Mouse (Mus musculus): Measurements from ENCODE around the gene Slc16a7.

Slc16a7 gene

DNA sequence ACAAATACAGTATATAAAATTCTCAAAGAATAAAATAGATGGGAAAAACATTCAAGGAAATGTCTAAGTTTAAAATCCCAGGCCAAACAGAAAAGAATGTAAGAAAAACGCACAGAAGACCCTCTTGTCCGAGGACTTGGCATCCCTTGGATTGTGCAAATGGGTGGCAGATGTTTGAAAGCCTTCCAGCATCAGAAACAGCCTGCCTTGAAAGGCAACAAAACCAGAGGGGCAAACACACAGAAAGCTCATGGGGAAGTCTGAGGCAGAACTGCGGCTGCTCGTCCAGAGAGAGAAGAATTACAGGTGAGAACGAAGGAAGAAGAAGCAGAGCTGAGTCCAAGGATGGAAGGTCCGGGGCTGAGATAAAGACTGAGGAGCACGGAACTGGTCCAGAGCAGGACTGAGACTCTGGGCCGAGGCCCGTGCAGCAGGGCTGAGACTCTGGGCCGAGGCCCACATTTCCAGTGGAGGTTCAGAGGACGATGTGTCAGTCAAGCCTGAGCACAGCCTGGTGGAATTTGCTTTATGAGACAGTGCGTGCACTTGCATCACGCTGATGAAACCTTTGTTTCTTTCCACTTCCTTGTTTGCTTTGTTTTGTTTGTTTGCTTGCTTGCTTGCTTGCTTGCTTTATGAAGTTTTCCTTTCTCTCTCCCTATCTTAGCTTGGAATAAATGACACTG, 65.0 kb downstream of the Slc16a7 start:
- DNase-seq (ENCODE audit: low spot score in 2 of 2): no peak

DNA sequence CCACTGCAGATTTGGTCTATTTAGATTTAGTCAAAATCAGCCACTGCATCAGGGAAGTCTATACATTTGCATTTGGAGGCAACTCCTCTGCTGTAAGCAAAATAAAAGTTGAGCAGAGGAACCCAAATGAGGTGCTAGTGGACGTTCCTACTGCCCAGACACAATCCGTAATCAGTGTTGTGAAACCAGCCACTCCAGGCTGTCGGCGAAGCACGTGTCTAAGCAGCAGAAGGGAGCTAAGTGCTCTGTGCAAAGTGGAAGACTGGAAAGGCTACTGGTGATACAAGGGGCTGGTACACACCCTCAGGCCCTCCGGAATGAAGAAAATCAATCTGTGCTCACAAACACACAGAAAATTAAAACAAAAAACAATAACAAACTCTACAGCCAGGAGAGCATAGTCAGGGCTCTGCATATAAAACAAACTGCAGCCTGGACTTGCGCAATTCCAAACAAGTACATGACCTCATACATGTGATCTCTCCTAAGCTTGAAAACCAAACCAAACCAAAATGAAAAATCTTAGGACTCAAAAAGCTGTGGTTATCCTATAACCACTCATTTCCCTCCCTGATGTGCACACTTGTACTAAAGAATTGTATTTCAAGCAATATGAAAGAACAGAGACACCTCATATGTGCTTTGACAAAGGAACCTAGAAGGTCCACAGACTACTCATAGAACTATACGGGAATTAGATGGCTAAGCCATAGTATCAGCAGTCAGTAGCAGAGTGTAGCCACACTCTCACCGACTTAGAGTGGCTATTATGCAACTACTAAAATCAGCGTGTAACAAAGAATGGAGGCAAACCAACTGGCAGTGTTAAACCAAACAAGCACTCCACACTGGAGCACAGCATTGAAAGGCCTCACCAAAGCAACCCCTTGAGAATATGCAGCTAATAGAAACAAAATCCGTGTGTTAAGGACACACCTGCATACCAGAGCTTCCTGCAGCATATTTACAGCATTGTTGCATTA, 67.5 kb downstream of the Slc16a7 start:
- no peak for DNase-seq (ENCODE audit: low spot score in 2 of 2)

DNA sequence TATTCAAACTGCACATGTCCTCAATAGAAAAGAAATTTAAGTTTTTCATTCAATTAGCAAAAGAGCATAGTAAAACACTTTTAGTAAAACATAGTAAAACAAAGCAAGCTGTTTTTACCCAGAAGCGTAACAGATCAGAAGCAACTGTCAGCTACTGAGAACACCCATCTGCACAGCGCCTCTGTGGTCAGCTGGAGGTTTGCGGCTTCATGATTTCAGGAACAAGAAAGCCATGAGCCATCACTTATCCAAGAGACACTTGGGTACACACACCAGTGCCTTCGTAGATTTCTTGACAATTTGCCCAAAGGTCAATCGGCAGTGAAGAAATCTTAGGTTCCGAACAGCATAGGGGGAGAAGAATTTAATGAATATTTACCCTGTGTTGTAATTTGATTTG, 71.9 kb downstream of the Slc16a7 start:
- no peak for DNase-seq (ENCODE audit: low spot score in 2 of 2)

DNA sequence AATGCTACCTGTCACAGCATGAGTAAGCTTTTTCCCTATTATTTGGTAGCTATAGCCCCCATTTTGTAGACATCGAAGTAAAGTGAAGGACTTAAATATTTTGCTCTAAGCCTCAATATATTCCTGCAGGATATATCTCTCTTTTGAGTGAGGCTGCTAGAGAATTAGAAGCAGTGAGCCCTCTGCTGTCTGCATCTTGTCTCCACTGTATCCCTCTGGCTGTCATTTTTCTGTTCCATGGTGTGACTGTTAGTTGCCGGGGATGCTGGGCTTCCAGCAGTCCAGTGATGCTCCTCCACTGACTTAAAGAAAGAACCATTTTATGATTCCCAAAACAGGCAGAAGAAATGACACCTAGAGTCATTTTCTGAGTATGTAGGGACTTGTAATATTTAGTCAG, 78.4 kb downstream of the Slc16a7 start:
- DNase-seq (ENCODE audit: low spot score in 2 of 2): no peak

DNA sequence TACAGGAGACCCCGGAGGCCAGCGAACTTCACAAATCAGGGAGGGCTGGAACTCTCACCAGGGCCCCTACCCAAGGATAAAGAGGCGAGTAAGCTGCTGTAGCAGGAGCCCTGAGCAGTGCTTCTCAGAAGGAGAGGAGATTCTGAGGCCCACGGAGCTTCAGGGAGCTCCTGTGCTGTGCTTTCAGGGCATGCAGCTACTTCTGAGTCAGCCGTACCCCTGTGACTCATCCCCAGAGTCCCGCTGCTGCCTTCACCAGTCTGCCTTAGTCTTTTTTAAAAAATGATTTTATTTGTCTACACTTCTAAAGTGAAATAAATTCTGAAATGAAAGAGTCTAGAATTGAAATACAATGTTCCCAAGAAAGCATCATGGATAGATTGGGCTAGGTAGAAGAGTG, 91.2 kb downstream of the Slc16a7 start:
- DNase-seq (ENCODE audit: low spot score in 2 of 2): peak; percentile 47 to 54

DNA sequence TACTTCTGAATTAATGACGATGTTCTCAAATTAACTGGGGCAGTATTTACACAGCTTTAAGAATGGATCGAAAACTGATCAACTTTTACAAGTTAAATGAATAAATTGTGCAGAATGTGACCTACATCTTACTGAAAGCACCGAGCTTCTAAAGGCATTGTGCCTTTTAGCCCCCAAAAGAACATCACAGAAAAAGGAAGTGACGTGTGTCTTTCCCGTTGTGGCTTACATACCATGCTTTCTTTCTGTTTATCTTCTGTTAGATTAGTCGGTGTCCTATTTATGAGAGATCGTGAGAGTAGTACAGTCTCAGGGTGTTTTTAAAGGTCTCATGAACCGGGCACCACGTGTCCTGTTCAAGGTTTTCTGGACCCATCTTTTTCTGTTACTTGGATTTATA, 98.9 kb downstream of the Slc16a7 start:
- DNase-seq (ENCODE audit: low spot score in 2 of 2): no peak

DNA sequence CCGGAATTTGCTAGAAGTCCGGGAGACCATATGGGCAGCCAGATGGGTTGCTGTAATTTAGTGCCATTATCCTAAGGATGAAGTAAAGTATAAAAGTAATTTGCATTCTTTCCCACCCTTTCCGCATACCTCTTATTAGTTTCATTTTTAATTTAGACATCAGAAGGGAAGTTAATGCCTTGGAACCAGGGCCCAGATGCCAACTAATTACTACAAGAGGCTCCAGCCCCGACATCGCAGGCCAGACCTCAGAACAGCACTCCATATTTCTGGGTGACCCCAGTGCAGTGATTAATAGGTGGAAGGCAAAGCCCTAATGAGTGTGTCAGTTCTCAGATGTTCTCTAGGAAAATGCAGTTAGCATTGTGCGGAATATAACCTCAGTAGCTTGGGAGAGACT, 100.7 kb downstream of the Slc16a7 start:
- no peak for DNase-seq (ENCODE audit: low spot score in 2 of 2)

DNA sequence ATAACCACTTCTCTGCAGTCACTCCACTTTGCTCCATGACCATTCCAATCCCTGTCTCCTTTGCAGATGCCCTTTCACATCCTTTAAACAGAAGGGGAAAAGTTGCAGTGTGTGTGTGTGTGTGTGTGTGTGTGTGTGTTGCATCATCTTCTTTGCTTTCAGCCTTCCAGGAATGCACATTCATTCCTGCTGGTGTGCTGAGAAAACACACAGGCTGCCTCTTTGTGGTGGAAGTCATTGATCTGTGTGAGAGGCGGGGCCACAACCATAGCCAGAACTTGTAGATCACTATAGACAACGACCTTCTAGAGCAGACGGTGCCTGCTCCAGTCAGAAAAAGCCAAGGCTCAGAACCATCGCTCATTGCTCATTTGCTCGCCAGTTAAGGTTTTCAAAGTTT, 103.9 kb downstream of the Slc16a7 start:
- no peak for DNase-seq (ENCODE audit: low spot score in 2 of 2)

DNA sequence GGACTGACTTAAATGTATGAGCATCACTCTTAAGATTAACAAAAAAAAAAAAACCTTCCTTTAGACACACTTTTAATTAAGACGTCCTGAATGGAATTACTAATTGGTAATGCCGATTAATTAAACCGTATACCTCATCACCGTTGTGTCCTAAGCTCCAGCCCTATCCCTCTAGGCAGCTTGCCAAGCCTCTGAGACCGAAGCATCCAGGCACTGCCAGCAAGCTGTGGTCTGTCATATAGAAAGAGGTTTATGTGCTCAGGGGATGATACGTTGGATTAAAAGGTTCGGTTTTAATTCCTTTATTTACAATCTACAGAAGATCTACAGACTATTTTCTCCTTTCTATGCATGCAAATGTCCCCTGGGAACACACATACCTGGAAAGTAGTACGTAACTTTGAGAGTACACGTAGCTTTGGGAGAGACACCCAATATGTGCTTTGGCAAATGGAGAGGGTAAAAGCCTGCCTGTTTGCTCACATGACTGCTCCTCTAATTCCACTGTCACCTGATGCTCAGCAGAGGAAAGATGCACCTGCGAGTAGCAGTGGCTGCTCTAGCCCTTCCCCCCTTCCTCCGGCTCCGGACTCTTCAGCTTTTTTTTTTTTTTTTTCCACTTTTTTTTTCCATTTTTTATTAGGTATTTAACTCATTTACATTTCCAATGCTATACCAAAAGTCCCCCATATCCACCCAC, 114.0 kb downstream of the Slc16a7 start:
- DNase-seq (ENCODE audit: low spot score in 2 of 2): no peak

DNA sequence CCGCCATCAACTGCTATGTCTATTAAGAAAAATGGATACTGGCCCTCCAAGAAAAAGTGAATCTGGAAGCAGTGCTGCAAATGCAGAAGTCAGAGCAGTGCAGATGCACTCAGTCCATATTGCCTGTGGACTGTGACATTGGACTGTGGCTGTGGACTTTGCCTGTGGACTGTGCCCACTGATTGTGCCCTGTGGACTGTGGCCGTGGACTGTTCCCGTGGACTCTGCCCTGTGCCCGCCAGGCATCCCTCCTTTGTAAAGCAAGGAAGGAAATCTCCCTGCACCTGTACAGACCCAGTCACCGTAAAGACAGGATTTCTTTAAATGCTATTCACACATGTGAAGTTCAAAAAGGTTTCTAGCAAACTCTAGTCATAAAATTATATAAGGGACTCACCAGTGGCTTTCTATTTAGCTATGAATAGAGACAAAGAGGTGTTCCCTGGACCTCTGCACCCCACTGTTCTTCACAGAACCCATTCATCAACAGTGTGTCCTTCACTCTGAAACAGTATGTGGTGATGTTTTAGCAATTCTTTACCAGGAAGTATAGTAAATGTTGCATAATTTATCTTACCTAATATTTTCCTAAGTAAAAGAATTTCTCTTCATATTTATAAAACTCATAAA, 114.6 kb downstream of the Slc16a7 start:
- no peak for DNase-seq (ENCODE audit: low spot score in 2 of 2)

DNA sequence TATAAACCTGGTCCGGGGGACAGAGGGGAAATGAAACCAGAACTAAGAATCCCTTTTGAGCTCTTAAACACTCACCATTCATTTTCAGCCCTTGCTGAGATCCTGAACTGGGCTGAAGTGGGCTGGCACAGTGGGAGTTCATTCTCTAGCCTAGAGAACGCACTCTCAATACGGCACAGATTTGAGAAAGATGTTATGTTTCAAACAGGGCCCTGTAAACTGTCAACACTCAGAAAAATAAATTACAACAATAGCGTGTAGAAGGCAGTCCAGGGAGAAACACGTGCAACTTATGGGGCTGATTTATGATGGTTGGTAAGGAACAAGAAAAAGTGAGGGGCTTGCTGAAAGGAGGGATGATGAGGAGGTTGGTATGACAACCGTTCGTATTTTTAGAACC, 115.5 kb downstream of the Slc16a7 start:
- no peak for DNase-seq (ENCODE audit: low spot score in 2 of 2)

DNA sequence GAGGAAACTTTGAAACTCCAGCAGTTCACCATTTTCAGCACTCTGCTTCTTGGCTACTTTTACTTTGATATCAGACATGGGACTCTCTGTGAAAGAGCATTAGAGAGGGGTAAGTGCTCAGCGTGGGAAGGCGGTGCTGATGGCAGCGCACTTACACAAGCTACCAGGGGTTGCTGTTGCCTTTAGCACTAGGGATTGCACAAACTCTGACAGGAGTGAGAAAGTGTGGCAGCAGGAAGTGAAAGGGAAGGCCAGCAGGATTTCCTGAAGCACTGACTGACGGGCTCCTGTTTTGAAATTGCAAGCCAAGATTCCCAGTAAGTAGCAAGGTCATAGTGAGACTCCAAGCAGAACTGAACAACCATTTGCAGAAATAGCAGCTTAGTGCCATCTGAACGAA, 117.8 kb downstream of the Slc16a7 start:
- no peak for DNase-seq (ENCODE audit: low spot score in 2 of 2)

DNA sequence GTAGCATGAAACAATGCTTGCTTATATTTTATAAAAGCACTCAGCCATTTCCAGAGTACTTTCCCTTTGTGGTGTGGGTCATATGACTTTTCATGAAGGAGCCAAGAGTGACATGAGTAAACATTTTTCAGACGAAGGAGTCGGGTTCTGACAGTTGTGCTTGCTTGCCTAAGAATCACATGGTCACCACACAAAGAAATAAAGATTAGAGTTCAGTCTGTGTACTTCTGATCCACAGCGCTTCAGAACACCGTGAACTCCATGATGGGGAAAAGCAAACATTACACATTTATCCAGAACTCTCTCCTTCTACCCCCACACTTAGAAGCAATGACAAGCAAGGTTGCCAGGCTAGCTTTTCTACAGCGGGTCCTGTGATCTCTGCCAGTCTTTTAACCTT, 119.0 kb downstream of the Slc16a7 start:
- DNase-seq (ENCODE audit: low spot score in 2 of 2): no peak

DNA sequence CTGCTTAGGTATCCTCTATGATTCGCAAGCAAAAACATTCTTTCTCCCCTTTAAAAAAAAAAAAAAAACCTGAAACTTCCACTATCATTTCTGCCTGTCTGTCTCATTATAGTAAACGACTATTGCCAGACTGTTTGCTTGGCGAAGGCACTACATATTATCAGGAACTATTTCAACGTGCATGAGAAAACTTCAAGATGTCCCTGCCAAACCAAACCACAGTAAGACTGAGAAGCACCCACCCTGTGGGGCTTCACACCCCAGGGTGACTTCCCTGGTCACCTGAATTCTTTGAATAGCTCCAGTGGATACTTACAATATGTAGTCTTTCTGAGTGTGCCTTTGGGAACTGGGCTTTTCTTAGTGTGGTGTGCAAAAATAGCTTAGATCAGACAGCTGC, 122.9 kb downstream of the Slc16a7 start:
- DNase-seq (ENCODE audit: low spot score in 2 of 2): no peak

DNA sequence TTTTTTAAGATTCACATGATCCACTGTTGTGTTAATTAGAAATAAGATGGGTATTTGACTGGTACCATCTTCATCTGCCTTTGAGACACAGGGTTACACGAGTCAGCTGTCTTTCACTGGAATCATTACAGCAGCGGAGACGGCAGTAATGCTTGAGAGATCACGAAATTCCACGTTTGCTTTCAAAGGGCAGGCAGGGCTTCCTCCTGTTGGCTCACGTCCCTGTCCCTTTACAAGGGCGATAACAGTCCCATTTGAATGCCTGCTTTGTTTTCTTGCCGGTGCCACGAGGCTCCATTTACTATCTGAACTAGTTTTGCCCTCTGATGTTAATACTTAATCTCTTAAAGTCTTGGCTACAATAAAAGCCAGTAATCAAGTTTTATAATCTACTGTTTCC, 123.4 kb downstream of the Slc16a7 start:
- DNase-seq (ENCODE audit: low spot score in 2 of 2): no peak

DNA sequence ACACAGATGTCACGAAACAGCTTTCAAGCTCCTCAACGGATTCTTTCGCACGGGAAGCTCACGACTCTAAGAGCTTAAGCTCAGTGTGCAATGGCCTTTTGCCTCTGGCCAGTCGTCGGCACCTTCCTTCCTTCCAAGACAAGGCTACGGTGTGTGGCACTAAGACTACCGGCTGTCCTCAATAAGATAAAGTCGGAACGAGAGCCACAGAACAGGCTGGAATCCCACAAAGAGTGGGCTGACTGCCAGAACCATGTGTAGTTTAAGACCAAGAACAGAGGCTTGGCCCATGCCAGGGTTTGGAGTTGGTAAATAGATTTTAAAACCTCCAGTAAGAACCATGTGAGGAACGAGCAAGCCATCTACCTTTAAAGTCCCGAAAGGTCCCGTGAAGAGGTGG, 123.8 kb downstream of the Slc16a7 start:
- DNase-seq (ENCODE audit: low spot score in 2 of 2): peak in 1 of 2 experiments; percentile 19

DNA sequence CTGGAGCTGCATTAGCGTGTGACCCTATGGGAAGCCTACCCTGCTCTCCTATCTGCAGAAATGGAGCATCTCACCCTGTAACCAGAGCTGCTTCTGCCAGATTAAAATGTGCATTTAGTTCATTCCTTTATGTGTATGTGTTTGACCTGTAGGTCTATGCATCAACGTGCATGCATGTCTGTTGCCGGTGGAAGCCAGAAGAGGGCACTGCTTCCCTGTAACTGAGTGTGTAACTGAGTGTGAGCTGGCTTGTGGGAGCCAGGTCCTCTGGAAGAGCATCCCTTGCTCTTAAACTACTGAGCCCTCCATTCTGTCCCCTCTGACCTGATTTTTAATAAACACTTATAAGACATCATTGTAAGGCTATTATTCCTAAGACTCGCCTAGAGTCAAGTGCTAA, 124.3 kb downstream of the Slc16a7 start:
- DNase-seq (ENCODE audit: low spot score in 2 of 2): peak; percentile 54 to 57

DNA sequence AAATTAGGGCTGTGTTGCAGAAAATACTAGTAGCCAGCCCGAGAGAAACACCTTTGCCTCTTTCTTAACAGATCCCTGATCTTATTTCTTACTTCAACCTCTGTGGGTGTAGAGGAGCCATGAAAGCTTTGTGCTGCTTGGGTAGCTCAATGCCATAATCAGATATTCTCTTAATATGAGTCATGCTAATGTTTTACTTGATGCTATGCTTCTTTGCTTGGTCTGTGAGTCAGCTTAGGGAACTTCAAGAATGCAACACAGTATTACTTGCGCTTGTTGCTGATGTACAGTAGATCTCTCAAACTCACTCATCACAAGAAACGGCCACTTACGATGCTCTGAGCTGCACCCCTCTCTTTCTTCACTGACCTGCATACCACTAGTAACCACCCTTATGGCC, 133.4 kb downstream of the Slc16a7 start:
- no peak for DNase-seq (ENCODE audit: low spot score in 2 of 2)

DNA sequence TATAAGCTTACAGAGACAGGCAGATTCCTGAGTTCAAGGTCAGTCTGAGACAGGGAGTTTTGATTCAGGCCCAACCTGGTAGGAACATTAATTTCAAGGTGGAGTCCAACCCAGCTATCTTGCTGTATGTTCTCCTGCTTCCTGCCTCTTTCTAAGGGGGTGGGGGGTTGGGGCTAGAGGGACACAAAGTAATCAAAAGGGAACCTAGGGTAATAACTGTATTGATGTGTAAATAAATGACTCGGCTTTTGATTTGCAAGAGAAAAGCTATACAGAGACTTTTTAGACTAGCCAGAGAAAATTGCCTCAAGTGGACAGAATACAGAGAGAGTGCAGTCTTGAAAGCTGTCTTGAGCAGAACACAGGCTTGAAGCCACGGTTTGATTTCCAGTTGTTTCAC, 174.7 kb downstream of the Slc16a7 start:
- no peak for DNase-seq (ENCODE audit: low spot score in 2 of 2)

DNA sequence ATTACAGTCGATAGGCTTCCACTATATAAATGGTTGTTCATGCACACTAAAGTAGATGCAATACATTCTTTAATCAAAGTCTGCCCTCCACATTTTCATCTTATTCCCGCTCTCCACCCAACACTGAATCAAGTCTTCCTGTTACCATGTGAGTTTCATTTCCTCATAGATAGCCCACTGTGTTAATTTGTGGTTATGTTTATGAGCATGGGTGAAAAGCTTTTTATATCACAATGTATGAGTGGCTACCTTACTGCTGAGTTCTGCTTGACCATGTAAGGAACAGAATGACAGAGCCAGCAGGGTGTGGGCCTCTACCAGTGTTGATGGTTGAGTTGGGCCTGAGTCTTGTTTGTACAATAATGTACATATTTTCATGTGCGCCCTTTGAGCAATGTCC, 175.5 kb downstream of the Slc16a7 start:
- DNase-seq (ENCODE audit: low spot score in 2 of 2): no peak

DNA sequence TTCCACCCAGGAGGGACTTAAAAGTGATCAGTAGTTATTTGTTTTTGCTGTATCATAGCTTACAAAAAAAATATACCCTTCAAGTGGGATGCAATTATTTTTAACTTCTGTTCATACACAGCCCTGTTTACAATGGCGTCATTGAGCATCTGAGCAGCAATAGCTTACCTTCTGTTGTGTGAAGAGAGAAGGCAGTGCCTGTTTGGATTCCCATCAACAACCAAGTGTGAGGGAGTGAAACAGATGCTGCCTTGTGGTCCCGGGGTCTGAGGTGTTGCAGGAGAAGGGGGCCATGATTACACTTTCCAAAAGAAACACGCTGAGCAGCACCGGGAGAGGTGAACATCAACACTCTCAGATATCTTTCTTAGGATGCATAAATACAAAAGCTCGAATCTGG, 201.7 kb downstream of the Slc16a7 start:
- peak in 1 of 2 experiments; percentile 12 for DNase-seq (ENCODE audit: low spot score in 2 of 2)

DNA sequence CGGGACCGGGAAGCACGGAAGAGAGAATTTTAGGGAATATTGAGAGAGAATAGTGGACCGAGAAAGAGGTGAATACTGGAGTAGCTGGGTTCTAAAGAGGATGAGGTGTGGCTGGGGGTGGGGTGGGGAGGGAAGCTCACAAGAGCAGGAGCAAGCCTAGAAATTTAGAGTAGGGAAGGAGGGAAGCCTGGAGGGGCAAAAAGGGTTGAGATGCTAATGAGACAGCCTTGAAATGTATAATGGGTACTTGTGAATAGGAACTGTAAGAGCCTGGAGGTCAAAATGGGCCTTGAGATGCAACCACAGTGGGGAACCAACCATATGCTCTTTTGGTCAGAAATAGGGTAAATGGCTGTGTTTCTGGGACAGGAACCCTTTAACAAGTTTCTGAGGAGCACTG, 203.9 kb downstream of the Slc16a7 start:
- no peak for DNase-seq (ENCODE audit: low spot score in 2 of 2)
